In genomic region chr1:86360441-86360840, GRCm38 (mm10) we compare ENCODE assay signal across 8 mouse cellular contexts. TPM values are rescaled to one million over a fixed set of nuclear protein-coding genes. Genes with fewer than 3 reads are reported as not detected.
DNase-seq lines count a peak whose midpoint lies in the region; ATAC-seq and TF ChIP-seq lines count a peak whose summit lies in the region.

No protein-coding gene starts in this region.

- DNase-seq in kidney, postnatal 36 days, result no peak
- DNase-seq in hindbrain, embryonic 14.5 days (ENCODE audit: low spot score), result no peak
- DNase-seq in spleen, adult 18-20 months, result no peak
- no peak for DNase-seq in layer of hippocampus, adult 18-20 months (ENCODE audit: low spot score in 2 of 2)

- WGBS in kidney, embryonic 15.5 days, result 16% methylated on average over 12 of the region's 12 CpGs
- WGBS in hindbrain, embryonic 14.5 days, result 16% methylated on average over 12 of the region's 12 CpGs
- WGBS in midbrain, embryonic 16.5 days, result 18% methylated on average over 12 of the region's 12 CpGs

- peak overlapping the region; percentile 84 for H3K27ac ChIP-seq in kidney, embryonic 15.5 days
- 0 out of 2 replicates have a peak overlapping the region, but pooled peaks have one; percentile 15 for H3K27ac ChIP-seq in bone marrow macrophage, adult 2 months (ENCODE audit: insufficient read depth, low read depth, low read length)
- no peak overlapping the region for H3K27ac ChIP-seq in hindbrain, embryonic 14.5 days
- no peak overlapping the region for H3K27ac ChIP-seq in midbrain, embryonic 16.5 days (ENCODE audit: low read length)

- H3K9ac ChIP-seq in kidney, embryonic 15.5 days, result peak overlapping the region; percentile 98
- peak overlapping the region; percentile 89 for H3K9ac ChIP-seq in hindbrain, embryonic 14.5 days
- peak overlapping the region; percentile 91 for H3K9ac ChIP-seq in midbrain, embryonic 16.5 days (ENCODE audit: low read depth, low read length)

- H3K27me3 ChIP-seq in kidney, embryonic 15.5 days, result no peaks in the 10 kb centered on the region
- H3K27me3 ChIP-seq in hindbrain, embryonic 14.5 days (ENCODE audit: control insufficient read depth, insufficient read depth, low read length), result no peaks in the 10 kb centered on the region
- no peaks in the 10 kb centered on the region for H3K27me3 ChIP-seq in midbrain, embryonic 16.5 days (ENCODE audit: control insufficient read depth, insufficient read depth, low read depth, low read length)

- TF ChIP-seq CTCF in bone marrow macrophage, adult 2 months (IDR thresholded peaks at IDR 0.05; ENCODE audit: low read depth, low read length), result no peak

- peaks cover 22% of the 10 kb centered on the region for H3K36me3 ChIP-seq in kidney, embryonic 15.5 days
- H3K36me3 ChIP-seq in hindbrain, embryonic 14.5 days (replicated peaks; ENCODE audit: control insufficient read depth, insufficient read depth), result peaks cover 22% of the 10 kb centered on the region
- H3K36me3 ChIP-seq in midbrain, embryonic 16.5 days (ENCODE audit: control insufficient read depth, insufficient read depth, low read length), result peaks cover 14% of the 10 kb centered on the region

- H3K4me1 ChIP-seq in kidney, embryonic 15.5 days, result peaks cover 33% of the 10 kb centered on the region
- peaks cover 21% of the 10 kb centered on the region for H3K4me1 ChIP-seq in bone marrow macrophage, adult 2 months (ENCODE audit: control insufficient read depth, insufficient read depth, low read length)
- peaks cover 22% of the 10 kb centered on the region for H3K4me1 ChIP-seq in hindbrain, embryonic 14.5 days (replicated peaks; ENCODE audit: control insufficient read depth, insufficient read depth, low read length)
- peaks cover 18% of the 10 kb centered on the region for H3K4me1 ChIP-seq in midbrain, embryonic 16.5 days (ENCODE audit: control insufficient read depth, insufficient read depth, low read length)

- TF ChIP-seq POLR2A in bone marrow macrophage, adult 2 months (IDR thresholded peaks at IDR 0.05; ENCODE audit: borderline replicate concordance, low read depth, low read length), result no peak

- no peak for ATAC-seq in kidney, embryonic 15.5 days (replicated peaks; ENCODE audit: low FRiP score)
- ATAC-seq in hindbrain, embryonic 14.5 days (ENCODE audit: low FRiP score), result no peak
- ATAC-seq in midbrain, embryonic 16.5 days, result no peak
- no peak for ATAC-seq in megakaryocyte-erythroid progenitor cell, adult 5-6 weeks (replicated peaks; ENCODE audit: low FRiP score, low TSS enrichment, poor library complexity, severe bottlenecking)

- peak overlapping the region; percentile 87 for H3K4me3 ChIP-seq in kidney, embryonic 15.5 days (replicated peaks)
- H3K4me3 ChIP-seq in bone marrow macrophage, adult 2 months (ENCODE audit: insufficient read depth, low read length), result peak overlapping the region; percentile 71
- H3K4me3 ChIP-seq in hindbrain, embryonic 14.5 days (replicated peaks; ENCODE audit: low read length), result peak overlapping the region; percentile 87
- peak overlapping the region; percentile 85 for H3K4me3 ChIP-seq in midbrain, embryonic 16.5 days (ENCODE audit: low read depth, low read length)

- no peaks in the 10 kb centered on the region for H3K9me3 ChIP-seq in kidney, embryonic 15.5 days (replicated peaks)
- no peaks in the 10 kb centered on the region for H3K9me3 ChIP-seq in hindbrain, embryonic 14.5 days (ENCODE audit: control insufficient read depth, low read length)
- H3K9me3 ChIP-seq in midbrain, embryonic 16.5 days (replicated peaks; ENCODE audit: control insufficient read depth, low read length, poor library complexity, severe bottlenecking), result no peaks in the 10 kb centered on the region

- peak overlapping the region; percentile 76 for H3K4me2 ChIP-seq in kidney, embryonic 15.5 days
- peak overlapping the region; percentile 80 for H3K4me2 ChIP-seq in hindbrain, embryonic 14.5 days (replicated peaks)
- H3K4me2 ChIP-seq in midbrain, embryonic 16.5 days (ENCODE audit: low read length), result peak overlapping the region; percentile 61

RNA-seq across cellular contexts. Expression of gene Ncl, which starts 1.2 kb away (rescaled TPM):
- 500 and 531 TPM in 2 replicates for polyA plus RNA-seq in kidney, embryonic 15.5 days (2015; fragmentation: Nextera tagmentation; extraction: Ambion mirVana)
- polyA plus RNA-seq in bone marrow macrophage, adult 2 months (2012; ENCODE audit: insufficient read depth, insufficient read length, missing spikeins), result 189 and 191 TPM in 2 replicates
- polyA plus RNA-seq in hindbrain, embryonic 14.5 days (2014; fragmentation: Nextera tagmentation; extraction: Ambion mirVana), result 144 and 145 TPM in 2 replicates
- 195 and 213 TPM in 2 replicates for polyA plus RNA-seq in midbrain, embryonic 16.5 days (2015; fragmentation: Nextera tagmentation; extraction: Ambion mirVana)
- total RNA-seq in layer of hippocampus, adult 18-20 months (2021), result 100 to 1,000 TPM; 139 to 140 TPM
- total RNA-seq in megakaryocyte-erythroid progenitor cell, adult 5-6 weeks (2014; fragmentation: Nextera tagmentation), result 973 and 1,006 TPM in 2 replicates
- total RNA-seq in megakaryocyte-erythroid progenitor cell, adult 5-6 weeks (2017), result 1,472 and 1,577 TPM in 2 replicates

RNA-seq across cellular contexts. Expression of gene B3gnt7, which starts 57.8 kb away (rescaled TPM):
- 7.5 and 7.8 TPM in 2 replicates for polyA plus RNA-seq in kidney, embryonic 15.5 days (2015; fragmentation: Nextera tagmentation; extraction: Ambion mirVana)
- 0.21 TPM in 1 of 2 replicates, not detected in the other for polyA plus RNA-seq in bone marrow macrophage, adult 2 months (2012; ENCODE audit: insufficient read depth, insufficient read length, missing spikeins)
- 7.5 and 8.3 TPM in 2 replicates for polyA plus RNA-seq in hindbrain, embryonic 14.5 days (2014; fragmentation: Nextera tagmentation; extraction: Ambion mirVana)
- polyA plus RNA-seq in midbrain, embryonic 16.5 days (2015; fragmentation: Nextera tagmentation; extraction: Ambion mirVana), result 9.0 and 10.8 TPM in 2 replicates
- under 1 TPM; 0.76 to 0.89 TPM for total RNA-seq in layer of hippocampus, adult 18-20 months (2021)
- 1.4 and 2.4 TPM in 2 replicates for total RNA-seq in megakaryocyte-erythroid progenitor cell, adult 5-6 weeks (2014; fragmentation: Nextera tagmentation)
- 4.0 TPM in 1 of 2 replicates, not detected in the other for total RNA-seq in megakaryocyte-erythroid progenitor cell, adult 5-6 weeks (2017)

Comparison
In these comparisons a context has a peak if more than half of its experiments do, and no peak if none do; other contexts are left out.
1. H3K27ac ChIP-seq: peak in kidney, embryonic 15.5 days (single experiment) and bone marrow macrophage, adult 2 months (single experiment); none in hindbrain, embryonic 14.5 days (single experiment) and midbrain, embryonic 16.5 days (single experiment).
2. Peak in every context shown above with its lines, with median percentiles within 50 percentile points of each other: H3K4me2 ChIP-seq, H3K4me3 ChIP-seq and H3K9ac ChIP-seq.